Mouse (Mus musculus) erythroblast, embryonic 14.5 days (primary cell): ENCODE data around the gene Frem3. TPM values are rescaled to one million over a fixed set of nuclear protein-coding genes. Genes with fewer than 3 reads are reported as not detected.

ENCODE experiments used
- H3K27me3 ChIP-seq: 2 replicates; pipeline ENCODE4 v1.6.1; 2012; ENCODE audit warnings: inconsistent platforms; ENCODE audit not compliant: control insufficient read depth
- H3K36me3 ChIP-seq: 2 replicates; pipeline ENCODE4 v1.6.1; 2012; ENCODE audit warnings: mild to moderate bottlenecking, inconsistent platforms; ENCODE audit not compliant: control insufficient read depth
- H3K4me1 ChIP-seq: 2 replicates; pipeline ENCODE4 v1.6.1; 2012; ENCODE audit warnings: inconsistent platforms; ENCODE audit not compliant: control insufficient read depth
- H3K4me3 ChIP-seq: replicated peaks from 2 replicates; pipeline ENCODE3; 2012; ENCODE audit warnings: moderate library complexity, mild to moderate bottlenecking, inconsistent platforms
- H3K9me3 ChIP-seq: 2 replicates; pipeline ENCODE4 v1.6.1; 2012; ENCODE audit warnings: low read length, inconsistent platforms, mixed read lengths; ENCODE audit not compliant: control insufficient read depth
- GATA1 ChIP-seq: IDR thresholded peaks from 2 replicates; pipeline ENCODE4 v1.6.1; 2012; ENCODE audit warnings: low read length, inconsistent platforms, mixed read lengths
- TAL1 ChIP-seq: IDR thresholded peaks from 3 replicates; pipeline ENCODE4 v1.6.1; 2012; ENCODE audit warnings: low read length, inconsistent platforms, mixed read lengths
- polyA plus RNA-seq: library from polyadenylated mRNA; stranded (reverse); fragments of >175 nt; gene quantifications from 2 replicates; pipeline ENCODE4 v1.2.3, GENCODE M21; 2012

The Frem3 gene
- polyA plus RNA-seq, 1 experiment: not detected

DNA sequence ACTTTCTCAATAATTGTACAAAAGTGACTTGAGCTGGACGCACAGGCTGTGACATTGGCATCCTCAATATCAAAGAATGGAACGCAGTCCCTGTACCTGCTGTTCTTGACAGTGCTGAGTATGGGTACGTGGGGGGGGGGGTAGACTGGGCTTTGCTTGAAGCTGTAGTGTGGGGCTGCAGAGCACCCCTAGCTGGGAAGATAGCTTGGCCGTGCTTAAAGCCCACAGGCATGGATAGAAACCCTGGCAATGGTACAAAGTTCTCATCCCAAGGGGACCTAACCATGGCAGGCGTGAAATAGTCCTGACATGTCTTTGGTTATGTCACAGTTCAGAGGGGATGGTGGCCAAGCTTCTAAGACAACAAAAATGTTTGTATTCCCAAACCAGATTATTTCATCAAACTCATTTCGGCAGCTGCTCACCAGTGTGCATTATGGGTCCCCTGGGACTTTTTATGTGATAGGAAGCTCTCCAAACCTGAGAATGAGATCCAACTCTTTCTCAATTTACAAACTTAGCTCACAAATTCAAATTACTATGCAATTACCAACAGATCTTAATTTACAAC, 10.2 kb upstream of the Frem3 start:
- Histone ChIP-seq H3K4me1 (peaks cover 4% of the 10 kb centered on the region), H3K4me3 (no peak overlapping the region), H3K27me3 (no peaks in the 10 kb centered on the region), H3K36me3 (no peaks in the 10 kb centered on the region), H3K9me3 (no peaks in the 10 kb centered on the region)
- TF ChIP-seq GATA1 (no peak), TAL1 (no peak)

DNA sequence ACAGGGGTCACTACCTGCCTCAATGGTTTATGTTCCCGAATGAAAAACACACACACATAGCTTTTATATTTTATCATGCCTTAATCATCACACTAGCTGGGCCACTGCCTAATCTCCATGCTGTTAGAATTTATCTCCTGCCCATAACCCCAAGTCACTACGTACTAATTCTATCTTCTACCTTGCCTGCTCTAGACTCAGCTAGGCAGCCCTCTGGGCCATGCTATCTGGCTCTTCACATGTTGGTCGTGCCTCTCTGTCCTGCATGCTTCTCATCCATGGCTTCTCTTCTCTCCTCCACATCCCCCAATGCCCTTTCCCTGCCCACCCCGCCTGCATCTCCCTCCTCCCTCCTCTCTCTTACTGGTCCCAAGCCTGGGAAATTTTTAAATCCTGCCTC, 9.0 kb upstream of the Frem3 start:
- peaks cover 4% of the 10 kb centered on the region for H3K4me1 ChIP-seq
- no peaks in the 10 kb centered on the region for H3K27me3 ChIP-seq
- no peaks in the 10 kb centered on the region for H3K36me3 ChIP-seq
- H3K4me3 ChIP-seq: no peak overlapping the region
- TF ChIP-seq GATA1 (no peak), TAL1 (no peak)
- H3K9me3 ChIP-seq: no peaks in the 10 kb centered on the region

DNA sequence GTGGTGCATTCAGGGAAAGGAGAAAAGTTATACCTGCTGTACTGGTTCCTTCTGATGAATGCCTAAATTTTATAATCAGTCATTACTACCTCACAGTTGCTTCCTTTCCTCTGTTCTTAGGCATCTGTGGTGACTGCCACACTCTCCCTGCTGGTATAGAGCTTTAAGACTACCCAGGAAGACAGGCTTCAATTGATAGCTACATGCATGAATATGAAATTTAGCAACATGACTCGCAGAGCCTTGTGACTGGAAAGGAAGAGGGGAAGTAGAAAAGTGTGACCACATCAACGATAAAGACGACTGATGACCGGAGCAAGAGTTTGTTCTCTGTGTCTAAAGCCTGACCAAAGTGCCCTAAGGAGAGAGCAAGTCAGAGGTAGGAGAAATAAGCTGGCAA, 3.8 kb upstream of the Frem3 start:
- no peaks in the 10 kb centered on the region for H3K36me3 ChIP-seq
- no peak for TF ChIP-seq TAL1
- no peak for TF ChIP-seq GATA1
- H3K9me3 ChIP-seq: no peaks in the 10 kb centered on the region; the same call in 1 of the 2 replicates
- no peak overlapping the region for H3K4me3 ChIP-seq
- H3K4me1 ChIP-seq: peaks cover under 1% of the 10 kb centered on the region
- H3K27me3 ChIP-seq: peaks cover 30% of the 10 kb centered on the region

DNA sequence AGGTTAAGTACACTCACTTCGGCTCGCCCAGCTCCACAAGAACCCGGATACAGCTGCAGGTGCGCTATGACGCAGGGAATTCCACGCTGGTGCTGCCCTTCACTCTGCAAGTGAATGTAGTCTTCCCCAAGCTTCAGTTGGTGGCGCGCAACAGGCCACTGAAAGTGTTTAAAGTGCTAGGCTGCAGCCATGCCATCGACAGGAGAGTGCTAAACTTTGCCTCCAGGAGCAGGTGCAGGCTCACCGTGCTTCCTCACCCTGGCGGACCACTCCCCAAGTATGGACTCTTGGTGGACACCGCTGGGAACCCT, 516 bp downstream of the Frem3 start:
- Histone ChIP-seq H3K4me1 (no peaks in the 10 kb centered on the region), H3K27me3 (peaks cover 42% of the 10 kb centered on the region), H3K36me3 (no peaks in the 10 kb centered on the region), H3K4me3 (no peak overlapping the region), H3K9me3 (no peaks in the 10 kb centered on the region; the same call in 1 of the 2 replicates)
- TF ChIP-seq GATA1: no peak
- no peak for TF ChIP-seq TAL1

DNA sequence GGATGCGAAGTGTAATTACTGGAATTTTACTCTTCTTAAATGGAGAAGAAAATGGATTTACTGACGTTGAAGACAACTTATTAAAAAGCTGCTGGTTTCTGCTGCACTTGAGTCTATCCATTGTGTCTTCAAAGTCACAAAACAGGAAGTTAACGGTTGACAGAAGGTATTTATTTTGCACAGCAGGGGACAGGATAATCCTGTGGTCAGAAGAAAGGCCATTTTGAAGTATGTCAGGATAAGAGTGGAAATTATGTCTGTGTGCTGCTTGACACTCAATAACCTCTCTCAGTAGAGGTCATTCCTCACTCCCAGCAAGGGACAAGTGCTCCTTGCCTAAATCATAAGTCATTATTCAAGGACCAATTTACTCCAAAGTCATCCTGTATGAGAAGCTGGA, 8.9 kb downstream of the Frem3 start:
- Histone ChIP-seq H3K4me1 (no peaks in the 10 kb centered on the region), H3K36me3 (no peaks in the 10 kb centered on the region), H3K27me3 (no peaks in the 10 kb centered on the region), H3K4me3 (no peak overlapping the region), H3K9me3 (no peaks in the 10 kb centered on the region)
- TF ChIP-seq TAL1: no peak
- no peak for TF ChIP-seq GATA1

DNA sequence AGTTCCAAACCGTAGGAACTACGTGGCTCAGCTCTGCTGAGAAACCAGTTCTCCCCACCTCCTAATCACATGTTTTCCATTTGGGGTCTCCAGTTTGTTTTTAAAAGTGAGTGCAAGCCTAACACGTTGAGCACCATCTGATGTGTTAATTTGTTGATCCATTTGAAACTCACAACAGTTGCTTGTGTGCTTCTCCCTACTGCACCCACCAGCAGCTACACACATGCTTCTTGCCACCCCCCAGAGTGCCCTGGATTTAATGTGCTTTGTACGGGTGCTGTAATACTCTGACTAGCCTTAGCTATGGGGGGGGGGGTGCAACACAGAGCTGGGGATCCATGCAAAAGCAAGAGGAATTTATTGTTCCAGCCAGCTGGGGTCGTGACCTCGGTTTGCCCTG, 36.5 kb downstream of the Frem3 start:
- H3K4me3 ChIP-seq: no peak overlapping the region
- peaks cover 1% of the 10 kb centered on the region for H3K4me1 ChIP-seq
- no peak for TF ChIP-seq TAL1
- TF ChIP-seq GATA1: no peak
- no peaks in the 10 kb centered on the region for H3K36me3 ChIP-seq
- H3K27me3 ChIP-seq: no peaks in the 10 kb centered on the region
- H3K9me3 ChIP-seq: no peaks in the 10 kb centered on the region

DNA sequence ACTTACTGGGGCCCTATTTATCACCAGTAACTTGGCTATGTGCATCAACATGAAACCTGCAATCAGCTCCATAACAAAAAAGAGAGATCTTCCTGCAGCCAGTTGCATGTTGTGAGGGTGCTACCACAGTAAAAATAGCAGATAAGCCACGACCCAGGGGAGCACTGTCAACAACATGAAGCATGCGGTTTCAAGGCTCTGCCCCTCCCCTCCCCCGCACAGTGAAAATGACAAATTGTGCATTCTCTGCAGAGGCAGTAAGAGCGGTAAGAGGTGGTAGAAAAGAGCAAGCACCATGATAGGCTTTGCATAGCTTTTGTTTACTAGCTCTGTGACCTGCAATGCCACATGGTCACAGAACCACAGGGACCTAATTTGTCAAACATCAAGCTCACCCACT, 46.8 kb downstream of the Frem3 start:
- TF ChIP-seq TAL1 (no peak), GATA1 (no peak)
- no peaks in the 10 kb centered on the region for H3K9me3 ChIP-seq
- peaks cover 30% of the 10 kb centered on the region for H3K4me1 ChIP-seq
- no peaks in the 10 kb centered on the region for H3K27me3 ChIP-seq
- no peaks in the 10 kb centered on the region for H3K36me3 ChIP-seq
- no peak overlapping the region for H3K4me3 ChIP-seq

DNA sequence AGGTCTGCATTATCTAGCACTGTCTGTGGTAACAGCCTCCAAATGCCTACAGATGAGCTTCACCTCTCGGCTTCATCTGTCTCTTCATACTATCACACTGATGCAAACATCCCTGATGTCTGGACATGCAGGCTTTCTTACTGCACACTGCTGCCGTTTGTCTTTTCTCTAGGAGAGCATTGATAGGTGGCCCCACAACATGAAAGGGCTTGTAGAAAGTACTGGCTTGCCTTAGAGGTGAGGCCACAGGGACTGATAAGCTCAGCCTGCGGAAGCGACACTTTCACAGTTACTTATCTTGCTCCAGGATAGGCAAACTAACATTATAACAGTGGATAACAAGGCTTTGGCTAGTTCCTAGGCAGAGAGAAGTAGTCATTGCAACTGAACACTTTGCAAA, 50.2 kb downstream of the Frem3 start:
- H3K4me1 ChIP-seq: peaks cover 32% of the 10 kb centered on the region
- H3K4me3 ChIP-seq: no peak overlapping the region
- TF ChIP-seq GATA1 (no peak), TAL1 (no peak)
- H3K27me3 ChIP-seq: no peaks in the 10 kb centered on the region
- H3K9me3 ChIP-seq: no peaks in the 10 kb centered on the region
- no peaks in the 10 kb centered on the region for H3K36me3 ChIP-seq

DNA sequence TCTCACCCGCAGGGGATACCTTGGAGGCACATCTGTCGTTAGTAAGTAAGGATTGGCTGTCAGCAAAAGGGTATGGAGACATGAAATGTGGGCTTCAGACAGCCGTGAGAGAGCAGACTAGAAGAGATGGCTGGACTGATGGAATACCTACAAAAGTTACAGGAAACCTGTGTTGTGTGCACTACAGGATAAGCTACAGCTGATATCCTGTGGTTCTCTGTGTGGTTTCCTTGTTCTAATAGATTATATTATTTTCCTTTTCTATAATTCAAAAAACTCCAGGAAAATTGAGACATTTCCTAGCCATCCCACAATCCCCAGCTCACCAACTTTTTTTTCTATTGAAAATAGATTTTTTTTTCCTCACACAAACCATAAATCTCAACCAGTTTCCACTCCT, 52.6 kb downstream of the Frem3 start:
- Histone ChIP-seq H3K4me1 (peaks cover 25% of the 10 kb centered on the region), H3K27me3 (no peaks in the 10 kb centered on the region), H3K4me3 (no peak overlapping the region), H3K9me3 (no peaks in the 10 kb centered on the region), H3K36me3 (no peaks in the 10 kb centered on the region)
- no peak for TF ChIP-seq GATA1
- no peak for TF ChIP-seq TAL1

DNA sequence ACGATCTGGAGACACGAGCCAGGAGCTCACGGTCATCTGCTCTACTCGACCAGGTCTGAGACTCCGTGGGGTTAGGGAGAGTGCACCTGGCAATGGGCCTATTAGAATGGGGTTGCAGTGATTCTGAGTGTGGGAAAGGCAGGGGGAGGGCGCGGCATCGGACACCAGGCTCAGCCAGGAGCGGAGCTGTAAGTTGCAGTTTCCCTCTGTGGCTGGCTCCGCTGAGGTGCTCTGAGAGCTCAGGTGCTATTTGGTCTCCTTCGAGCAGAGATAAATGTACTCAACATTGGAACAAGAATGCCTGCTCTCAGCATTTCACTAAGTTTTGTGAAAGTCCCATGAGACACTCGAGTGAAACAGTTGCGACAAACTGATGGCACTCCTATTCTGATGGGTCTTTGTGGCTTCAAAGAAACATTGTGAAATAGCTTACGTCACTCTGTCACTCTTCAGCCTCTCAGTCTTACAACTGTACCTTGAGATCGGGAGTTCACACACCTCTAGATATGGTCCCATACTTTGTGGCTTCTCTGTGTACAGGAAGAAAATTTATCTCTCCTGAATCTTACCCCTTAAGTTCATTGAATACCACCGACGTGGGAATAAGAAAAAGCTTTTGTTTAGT, 58.5 kb downstream of the Frem3 start:
- Histone ChIP-seq H3K27me3 (peaks cover 3% of the 10 kb centered on the region; the same call in 1 of the 2 replicates), H3K4me1 (peaks cover 3% of the 10 kb centered on the region), H3K9me3 (no peaks in the 10 kb centered on the region), H3K4me3 (no peak overlapping the region), H3K36me3 (no peaks in the 10 kb centered on the region)
- TF ChIP-seq GATA1 (no peak), TAL1 (no peak)
